Mouse (Mus musculus) regulatory T cell (primary cell): ENCODE measurements around the gene Hist2h2ac.
"Not testable (repeated sequence)": the region's sequence is repeated elsewhere in the genome, so short reads cannot be mapped to it uniquely, and the experiment has no call there.

Source experiments
- in situ Hi-C: fragments of 300-600 bp; cut with MboI, MseI; formaldehyde crosslinking; loops from one replicate; pipeline ENCODE4 v1.15.1; 2025; ENCODE audit warnings: high pct_unique_total_duplicates

Hist2h2ac gene

DNA sequence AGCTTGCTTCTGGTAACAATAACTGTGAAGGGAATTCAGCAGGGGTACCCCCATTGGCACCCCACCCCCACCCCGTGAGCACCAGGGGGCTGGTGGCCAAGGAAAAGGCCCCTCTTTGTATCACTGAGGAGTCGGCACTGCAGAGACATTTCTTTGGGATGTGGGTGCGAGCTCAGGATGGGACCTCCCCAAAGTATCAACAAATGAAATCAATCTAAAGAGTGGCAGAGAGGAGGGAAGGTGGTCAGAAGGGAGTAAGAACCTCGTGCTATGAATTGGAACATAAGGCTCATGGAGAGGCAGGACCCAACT is 28.3 kb upstream of the Hist2h2ac start:
- in situ Hi-C loops: no loop called here

DNA sequence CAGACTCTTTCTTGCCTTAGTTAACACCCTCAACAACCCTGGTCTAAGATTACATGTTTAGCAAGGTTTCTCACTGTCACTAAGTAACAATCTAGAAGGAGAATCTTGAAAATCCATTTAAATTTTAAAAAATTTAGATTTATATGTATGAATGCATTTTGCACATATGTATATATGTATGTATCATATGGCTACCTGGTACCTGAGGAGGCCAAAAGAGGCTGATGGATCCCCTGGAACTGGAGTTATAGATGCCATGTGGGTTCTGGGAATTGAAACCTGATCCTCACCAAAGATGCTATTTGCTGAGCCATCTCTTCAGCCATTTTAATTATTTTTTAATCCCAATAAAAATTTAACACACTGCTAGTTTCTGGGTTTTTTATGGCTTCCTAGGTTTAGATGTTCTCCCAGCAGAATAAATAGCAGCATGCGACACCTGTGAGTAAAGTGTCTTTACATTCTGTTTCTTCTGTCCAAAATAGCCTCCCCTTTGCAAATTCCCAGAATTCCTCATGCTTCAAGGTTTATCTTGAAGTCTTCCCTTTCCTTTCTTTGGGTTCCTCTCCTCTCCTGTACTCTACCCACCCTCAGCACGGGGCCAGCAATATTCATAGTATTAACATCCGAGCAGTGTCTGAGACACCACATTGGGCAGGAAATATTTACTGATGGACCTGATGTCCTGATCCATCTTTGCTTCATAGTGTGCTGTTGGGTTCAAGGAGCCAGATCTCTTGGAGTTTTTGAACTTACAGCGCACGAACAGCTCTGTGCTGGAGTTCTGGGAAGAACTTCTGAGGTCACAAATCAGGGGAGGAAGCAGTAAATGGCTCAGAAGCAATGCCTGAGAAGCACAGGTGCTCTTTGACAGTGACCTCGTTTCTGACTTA is 27.7 kb upstream of the Hist2h2ac start:
- in situ Hi-C loops: no loop called here

DNA sequence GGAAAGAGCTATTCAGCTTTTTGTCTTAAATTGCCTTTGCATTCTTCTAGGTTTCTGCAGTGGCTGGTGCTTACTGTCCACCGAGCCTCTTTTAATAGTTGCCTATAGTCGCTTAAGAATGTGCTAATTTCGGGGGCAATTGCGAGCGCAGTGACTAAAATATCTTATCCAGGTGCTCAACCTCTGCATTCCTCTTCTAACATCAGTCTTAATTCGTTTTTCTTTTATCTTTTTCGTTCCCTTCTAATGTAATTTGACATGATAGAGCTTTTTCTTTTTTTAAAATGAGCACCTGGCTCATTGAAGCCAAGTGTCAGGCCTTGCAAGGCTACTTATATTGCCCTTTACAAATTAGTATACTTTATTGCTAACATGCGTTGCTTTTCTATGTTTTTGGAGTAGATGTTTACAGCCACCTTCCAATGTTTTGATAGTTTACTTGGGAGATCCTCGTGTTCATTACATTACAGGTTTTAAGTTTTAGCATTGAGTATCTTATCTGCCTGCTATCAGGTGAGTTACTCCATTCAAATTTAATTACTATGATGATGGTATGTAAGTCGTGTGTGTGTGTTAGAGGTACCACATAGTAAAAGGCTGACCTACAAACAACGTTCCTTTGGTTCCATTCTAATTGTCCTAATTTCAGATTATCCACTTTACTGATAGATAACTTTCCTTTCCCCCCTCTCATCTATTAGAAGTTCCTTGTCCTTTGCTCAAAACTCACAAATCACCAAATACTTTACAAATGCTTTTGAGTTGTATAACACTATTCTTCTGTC is 26.9 kb upstream of the Hist2h2ac start:
- in situ Hi-C loops: no loop called here

DNA sequence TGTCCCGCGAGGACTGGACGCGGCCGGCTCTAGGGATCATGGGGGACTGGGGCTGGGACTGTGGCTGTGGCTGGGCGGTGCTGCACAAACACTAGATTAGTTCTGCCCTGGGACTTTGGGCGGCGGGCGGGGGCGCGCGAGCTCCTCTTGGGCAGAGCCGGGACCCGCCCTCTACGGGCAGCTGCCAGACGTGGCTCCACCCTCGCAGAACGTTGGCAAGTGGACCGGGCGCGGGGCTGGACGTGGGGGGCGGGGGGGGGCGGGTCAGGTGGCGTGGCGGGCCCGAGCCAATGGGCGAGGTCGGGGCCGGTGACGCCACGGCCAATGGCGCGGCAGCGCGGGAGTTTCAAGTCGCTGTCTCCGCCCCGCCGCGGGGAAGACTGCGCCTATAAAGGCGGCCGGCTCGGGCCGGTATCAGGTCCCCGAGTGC is 25.8 kb upstream of the Hist2h2ac start, which contains the start of gene Hist2h3c1:
Hist2h3c1 (plus strand) TSS at position 259 of the 430 bp plus-strand sequence.
- in situ Hi-C loops: not testable (repeated sequence)

DNA sequence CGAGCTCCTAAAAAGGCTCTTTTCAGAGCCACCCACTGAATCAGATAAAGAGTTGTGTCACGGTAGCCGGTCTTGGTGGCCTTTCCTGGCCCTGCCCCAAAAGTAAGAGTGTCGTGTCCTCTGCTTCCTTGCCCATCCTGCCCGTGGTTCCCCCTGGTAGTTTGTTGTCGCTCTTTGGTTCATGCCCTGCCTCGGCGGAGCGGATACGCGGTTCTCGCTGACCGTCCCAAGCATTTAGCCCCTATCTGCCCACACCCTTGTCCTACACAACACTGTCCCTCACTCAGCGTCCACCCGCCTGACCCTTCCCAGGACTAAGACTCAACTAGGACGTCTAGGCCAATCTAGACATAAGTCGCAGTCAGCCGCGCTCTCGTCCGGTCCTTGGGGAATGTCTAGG is 25.3 kb upstream of the Hist2h2ac start:
- in situ Hi-C loops: not testable (repeated sequence)

DNA sequence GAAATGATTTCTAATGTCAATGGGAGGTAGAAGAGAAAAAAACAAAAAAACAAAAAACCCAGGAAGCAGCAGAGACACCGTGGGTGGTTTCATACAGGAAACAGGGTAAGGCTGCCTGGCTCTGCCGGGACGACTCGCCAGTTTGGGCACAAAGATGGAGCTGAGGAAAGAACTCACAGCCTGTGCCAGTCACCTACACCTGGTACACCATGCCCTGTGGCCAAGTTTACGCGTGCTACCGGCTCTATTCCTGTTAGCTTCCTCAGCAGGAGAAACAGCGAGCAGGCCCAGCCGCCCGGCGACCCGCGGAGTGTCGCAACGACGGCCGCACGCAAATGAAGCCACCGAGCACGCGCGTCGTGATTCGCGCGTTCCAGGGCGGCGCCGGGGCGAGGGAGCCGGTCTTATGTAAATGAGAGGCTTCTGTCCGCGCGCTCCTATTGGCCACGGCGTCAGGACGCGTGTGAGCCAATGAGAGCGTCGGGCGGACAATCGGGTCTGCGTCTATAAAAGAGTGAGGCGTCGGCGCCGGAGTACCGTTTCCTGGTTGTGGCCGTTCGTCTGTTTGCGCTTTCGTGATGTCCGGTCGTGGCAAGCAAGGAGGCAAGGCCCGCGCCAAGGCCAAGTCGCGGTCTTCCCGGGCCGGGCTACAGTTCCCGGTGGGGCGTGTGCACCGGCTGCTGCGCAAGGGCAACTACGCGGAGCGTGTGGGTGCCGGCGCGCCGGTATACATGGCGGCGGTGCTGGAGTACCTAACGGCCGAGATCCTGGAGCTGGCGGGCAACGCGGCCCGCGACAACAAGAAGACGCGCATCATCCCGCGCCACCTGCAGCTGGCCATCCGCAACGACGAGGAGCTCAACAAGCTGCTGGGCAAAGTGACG is 24.6 kb upstream of the Hist2h2ac start, which contains the start of gene Hist2h2aa1:
Hist2h2aa1 (plus strand) TSS at position 495 of the 884 bp plus-strand sequence.
- in situ Hi-C loops: not testable (repeated sequence)

DNA sequence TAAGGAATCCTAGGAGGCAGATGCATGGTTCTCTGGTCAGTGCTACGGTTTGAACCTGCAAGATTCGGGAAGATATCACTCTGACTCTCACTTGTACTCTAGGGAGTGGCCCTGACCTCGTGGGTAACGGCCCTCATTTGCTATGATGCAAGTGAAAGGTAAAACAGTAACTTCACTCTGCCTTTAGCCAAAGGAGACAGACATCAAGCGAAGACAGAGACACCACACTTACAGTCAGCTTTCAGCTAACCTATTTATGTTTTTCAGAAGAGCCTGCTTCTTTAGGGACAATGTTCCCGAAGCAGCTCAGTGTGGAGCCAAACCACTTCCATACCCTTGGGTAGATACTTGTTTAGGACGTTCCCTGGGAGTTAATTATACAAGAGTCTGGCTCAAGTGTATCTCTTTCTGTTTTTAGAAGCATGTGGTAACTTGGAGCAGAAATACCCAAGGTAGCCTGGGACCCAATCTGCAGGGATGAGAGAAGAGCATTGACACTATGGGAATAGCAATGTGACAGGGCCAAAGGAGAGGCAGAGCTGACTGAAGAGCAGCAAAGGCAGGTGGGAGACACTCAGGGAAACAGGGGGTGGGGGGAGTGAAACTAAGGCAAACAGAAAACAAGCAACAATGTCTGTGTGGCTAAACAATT is 23.4 kb upstream of the Hist2h2ac start:
- in situ Hi-C loops: no loop called here

DNA sequence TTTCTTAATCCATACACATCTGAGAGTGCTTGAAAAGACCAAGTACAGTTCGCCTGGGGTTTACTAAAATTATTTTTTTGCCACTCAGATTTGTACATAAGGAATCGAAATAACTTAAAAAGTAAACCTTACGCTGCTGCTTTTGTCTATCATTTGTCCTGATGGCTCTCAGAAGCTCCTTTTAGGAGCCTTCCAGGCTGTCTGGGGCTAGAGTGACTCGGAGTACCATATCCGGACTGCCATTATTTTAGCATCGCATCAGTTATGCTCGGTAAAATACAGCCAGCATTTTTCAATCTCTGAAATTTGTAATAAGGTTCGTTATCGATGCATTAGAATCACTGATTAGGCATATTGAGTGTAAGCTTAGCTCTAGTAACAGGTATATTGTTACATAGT is 20.1 kb upstream of the Hist2h2ac start:
- in situ Hi-C loops: no loop called here

DNA sequence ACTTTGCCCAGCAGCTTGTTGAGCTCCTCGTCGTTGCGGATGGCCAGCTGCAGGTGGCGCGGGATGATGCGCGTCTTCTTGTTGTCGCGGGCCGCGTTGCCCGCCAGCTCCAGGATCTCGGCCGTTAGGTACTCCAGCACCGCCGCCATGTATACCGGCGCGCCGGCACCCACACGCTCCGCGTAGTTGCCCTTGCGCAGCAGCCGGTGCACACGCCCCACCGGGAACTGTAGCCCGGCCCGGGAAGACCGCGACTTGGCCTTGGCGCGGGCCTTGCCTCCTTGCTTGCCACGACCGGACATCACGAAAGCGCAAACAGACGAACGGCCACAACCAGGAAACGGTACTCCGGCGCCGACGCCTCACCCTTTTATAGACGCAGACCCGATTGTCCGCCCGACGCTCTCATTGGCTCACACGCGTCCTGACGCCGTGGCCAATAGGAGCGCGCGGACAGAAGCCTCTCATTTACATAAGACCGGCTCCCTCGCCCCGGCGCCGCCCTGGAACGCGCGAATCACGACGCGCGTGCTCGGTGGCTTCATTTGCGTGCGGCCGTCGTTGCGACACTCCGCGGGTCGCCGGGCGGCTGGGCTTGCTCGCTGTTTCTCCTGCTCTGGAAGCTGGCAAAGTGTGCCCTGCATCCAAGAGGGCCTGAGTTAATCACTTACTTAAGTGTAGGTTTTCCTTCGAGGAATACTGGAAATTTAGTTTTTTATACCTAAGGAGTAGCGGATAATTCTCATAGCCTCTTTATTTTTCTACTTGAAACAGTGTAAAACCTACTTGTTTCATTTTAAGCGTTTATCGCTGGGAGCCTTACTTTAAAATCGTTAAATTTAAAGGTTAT is 19.5 kb upstream of the Hist2h2ac start, which contains the start of gene Hist2h2aa2:
Hist2h2aa2 (minus strand) TSS at position 328 of the 850 bp plus-strand sequence.
- in situ Hi-C loops: not testable (repeated sequence)

DNA sequence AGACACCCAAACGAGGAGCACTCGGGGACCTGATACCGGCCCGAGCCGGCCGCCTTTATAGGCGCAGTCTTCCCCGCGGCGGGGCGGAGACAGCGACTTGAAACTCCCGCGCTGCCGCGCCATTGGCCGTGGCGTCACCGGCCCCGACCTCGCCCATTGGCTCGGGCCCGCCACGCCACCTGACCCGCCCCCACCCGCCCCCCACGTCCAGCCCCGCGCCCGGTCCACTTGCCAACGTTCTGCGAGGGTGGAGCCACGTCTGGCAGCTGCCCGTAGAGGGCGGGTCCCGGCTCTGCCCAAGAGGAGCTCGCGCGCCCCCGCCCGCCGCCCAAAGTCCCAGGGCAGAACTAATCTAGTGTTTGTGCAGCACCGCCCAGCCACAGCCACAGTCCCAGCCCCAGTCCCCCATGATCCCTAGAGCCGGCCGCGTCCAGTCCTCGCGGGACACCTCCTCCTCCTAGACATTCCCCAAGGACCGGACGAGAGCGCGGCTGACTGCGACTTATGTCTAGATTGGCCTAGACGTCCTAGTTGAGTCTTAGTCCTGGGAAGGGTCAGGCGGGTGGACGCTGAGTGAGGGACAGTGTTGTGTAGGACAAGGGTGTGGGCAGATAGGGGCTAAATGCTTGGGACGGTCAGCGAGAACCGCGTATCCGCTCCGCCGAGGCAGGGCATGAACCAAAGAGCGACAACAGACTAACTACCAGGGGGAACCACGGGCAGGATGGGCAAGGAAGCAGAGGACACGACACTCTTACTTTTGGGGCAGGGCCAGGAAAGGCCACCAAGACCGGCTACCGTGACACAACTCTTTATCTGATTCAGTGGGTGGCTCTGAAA is 18.5 kb upstream of the Hist2h2ac start, which contains the start of gene Hist2h3c2:
Hist2h3c2 (minus strand) TSS at position 174 of the 840 bp plus-strand sequence.
- in situ Hi-C loops: not testable (repeated sequence)

DNA sequence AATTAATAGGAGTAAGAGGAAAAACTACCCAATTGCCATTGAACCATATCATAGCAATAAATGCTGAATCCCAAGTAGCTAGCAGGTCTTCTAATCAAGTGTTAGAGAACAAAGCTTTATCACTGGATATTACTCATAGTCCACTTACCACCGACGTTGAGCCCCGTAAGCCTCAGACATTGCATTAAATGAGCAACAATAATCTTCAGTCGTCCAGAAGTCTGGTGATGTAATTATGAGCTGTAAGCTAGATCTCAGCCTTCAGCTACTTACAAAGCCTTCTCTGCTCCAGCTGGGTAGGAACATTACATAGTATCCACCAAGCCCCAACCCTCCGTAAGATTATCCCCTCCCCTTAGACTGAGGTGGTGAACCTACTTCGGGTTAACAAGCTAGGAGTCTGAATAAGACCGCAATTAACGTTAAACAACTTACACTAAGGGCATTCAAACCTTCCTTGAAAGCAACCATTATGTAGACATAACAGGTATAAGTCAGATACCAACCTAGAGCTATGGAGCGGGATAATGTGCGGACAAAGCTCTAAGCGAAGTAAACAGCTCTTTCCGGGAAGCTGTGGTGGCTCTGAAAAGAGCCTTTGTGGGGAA is 17.3 kb upstream of the Hist2h2ac start:
- in situ Hi-C loops: no loop called here

DNA sequence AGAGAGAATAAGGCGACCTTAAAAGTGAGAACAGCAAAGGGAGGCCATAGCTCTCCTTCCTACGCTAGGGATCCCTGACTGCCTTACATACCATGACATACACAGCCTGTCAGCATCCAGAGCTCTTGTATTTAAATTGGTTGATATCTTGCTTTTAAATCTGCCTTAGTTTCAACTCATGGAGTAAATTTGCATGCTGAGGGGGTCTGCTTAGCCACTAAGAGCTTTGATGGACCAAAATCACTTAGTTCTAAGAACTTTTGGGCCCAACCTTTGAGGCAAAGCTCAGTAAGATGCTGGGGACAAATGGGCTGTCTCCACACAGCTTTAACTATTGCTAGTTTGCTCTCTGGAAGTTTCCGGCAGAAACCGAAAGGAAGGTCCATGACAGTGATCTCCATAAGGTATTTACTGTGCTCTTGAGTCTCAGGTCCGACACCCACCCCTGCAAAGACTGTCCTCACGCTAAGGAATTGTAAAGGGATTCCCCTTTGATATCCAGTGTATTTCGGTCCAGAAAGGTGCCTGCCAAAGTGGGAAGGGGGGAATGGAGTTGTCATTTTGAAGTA is 16.7 kb upstream of the Hist2h2ac start:
- in situ Hi-C loops: no loop called here

DNA sequence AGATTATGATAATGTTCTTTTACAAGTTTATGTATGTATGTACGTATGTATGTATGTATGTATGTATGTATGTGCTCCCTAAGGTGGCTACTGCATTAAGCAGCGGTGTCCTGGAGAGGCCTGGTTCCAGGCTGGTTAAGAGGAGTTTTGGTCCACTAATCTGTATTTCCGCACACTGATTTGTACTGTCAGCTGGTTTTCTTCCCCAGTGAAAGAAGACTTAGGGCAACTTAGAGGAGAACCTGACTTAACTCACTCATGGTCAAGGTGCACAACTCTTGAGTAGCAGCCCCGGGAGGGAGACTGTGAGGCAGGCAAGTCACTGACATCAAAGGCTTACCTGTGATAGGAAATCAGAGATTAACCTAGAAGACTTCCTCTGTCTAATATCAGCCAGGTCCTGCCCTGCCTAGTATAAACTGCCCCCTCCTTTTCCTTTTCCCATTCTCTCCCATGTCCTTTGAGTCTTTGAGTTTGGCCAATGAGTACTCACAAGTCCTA is 16.2 kb upstream of the Hist2h2ac start:
- in situ Hi-C loops: no loop called here

DNA sequence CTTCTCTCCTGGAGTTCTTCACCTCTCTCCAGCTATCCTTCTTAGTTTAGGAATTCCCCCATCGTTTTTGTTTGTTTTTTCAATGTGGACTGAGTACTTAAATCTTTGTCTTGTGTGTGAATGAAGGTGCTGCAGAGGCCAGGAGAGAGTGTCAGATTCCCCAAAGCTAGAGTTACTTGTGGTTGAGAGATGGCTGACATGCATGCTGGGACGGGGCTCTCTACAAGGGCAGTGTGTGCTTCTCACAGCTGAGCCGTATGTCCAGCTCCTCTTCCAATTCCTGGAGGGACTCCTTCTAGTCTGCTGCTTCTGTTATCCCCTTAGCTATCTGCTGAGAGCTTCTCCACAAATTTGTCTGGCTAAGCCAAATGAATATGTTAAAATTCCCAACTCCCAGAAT is 15.2 kb upstream of the Hist2h2ac start:
- in situ Hi-C loops: no loop called here

DNA sequence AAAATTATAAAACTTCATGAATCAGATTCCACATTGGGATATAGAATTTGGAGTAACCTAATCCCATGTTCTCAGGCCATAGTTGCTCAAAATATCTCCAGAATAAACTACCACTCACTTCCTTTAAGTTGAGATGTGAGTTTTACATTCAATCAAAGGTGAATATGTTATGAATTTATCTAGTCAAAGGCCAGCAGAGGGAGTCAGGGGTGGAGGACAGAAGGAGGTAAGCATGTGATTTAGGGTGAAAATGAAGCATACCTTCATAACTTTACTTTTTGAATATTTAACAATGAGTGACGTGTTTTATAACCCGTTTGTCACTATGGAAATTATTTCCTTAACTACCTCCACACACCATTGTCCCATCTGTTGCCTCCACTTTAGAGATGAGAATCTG is 14.2 kb upstream of the Hist2h2ac start:
- in situ Hi-C loops: no loop called here

DNA sequence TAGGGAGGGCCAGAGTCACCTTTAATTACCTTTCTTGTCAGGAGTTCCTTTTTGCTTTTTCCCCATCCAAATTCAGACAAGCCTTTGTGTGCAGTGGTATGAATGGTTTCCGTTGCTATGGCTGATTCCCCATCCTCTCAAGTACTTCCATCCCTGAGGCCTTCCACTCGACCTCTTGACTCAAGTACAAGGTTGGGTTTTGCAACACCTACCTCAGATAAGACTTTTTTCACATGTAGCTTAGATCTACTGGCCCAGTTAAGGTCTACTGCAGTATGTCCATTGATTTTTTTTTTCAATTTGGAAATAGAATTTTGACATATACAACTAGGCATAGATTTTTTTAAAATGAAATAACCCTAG is 11.1 kb upstream of the Hist2h2ac start:
- in situ Hi-C loops: no loop called here

DNA sequence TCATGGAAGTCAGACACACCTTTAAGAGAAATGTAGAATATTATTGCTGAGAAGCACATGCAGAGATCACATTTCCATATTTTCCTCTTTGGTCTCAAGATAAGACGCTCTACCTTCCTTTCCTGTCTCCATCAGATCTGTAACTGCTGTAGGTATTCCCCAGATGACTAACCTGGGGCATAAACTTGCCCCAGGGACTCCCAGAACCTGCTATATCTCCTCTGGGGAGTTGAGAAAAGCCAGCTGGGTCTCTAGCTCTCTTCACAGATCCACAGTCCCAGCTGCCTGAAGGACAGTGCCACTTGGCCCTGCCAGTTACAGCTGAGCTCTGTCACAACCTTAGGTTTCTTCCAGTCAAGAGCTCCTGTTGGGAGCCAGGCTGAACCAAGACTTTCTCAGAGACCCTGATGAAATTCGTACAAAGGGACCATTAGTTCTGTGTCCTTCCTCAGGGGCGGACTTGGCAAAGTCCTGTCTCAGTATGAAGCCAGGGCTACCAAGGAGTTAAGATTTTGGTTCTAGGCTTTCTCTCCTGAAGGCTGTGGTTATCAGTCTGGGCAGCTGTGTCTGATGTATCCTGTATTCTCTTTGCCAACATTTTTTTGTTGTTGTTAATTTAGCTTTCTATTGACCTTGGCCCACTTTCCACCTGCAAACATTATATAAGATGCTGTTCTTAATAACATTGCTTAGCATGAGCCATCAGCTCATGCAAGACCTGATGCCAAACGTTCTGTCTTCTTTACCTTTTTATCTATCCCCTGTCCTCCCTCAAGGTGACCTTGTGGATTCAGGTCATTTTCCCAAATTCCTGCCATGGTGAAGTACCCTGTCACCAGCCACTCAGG is 10.5 kb upstream of the Hist2h2ac start:
- in situ Hi-C loops: no loop called here
